Mouse (Mus musculus) small intestine, adult 10 weeks (tissue): ENCODE data around the gene Svip. TPM values are rescaled to one million over a fixed set of nuclear protein-coding genes. Genes with fewer than 3 reads are reported as not detected.

Experiments
- polyA plus RNA-seq: library from polyadenylated mRNA; stranded (reverse); fragments of 350-450 nt; fragmentation: Illumina TruSeq; extraction: RNeasy Lipid Tissue Mini Kit (QIAGEN cat#74804); gene quantifications from one replicate; pipeline ENCODE4 v1.2.3, GENCODE M21; 2014; ENCODE audit warnings: low replicate concordance

Gene Svip
- polyA plus RNA-seq, result 107 TPM

GRCm38 (mm10) chr7:52005511-52006295 is at the start of gene Svip:
Gene Svip, minus strand, starts transcription at chr7:52006018.

GRCm38 (mm10) chr7:52015628-52016027 is 9.8 kb upstream of the Svip start, which contains the start of gene 1700015G11Rik:
Gene 1700015G11Rik, minus strand, starts transcription at chr7:52015728.

Other genes with a start within 250 kb of the Svip start
- gene Gas2, start 144.0 kb downstream of the Svip start, polyA plus RNA-seq, result 21.2 TPM
- 9.6 TPM for gene Fancf, start 143.8 kb downstream of the Svip start, polyA plus RNA-seq
- gene 1700015G11Rik, start 9.7 kb upstream of the Svip start, polyA plus RNA-seq, result not detected